Mouse (Mus musculus): ENCODE data around the gene BC049352. TPM values are rescaled to one million over a fixed set of nuclear protein-coding genes. Genes with fewer than 3 reads are reported as not detected.

Gene BC049352
- polyA plus RNA-seq, 1 experiment from 2014 or later = not detected

DNA sequence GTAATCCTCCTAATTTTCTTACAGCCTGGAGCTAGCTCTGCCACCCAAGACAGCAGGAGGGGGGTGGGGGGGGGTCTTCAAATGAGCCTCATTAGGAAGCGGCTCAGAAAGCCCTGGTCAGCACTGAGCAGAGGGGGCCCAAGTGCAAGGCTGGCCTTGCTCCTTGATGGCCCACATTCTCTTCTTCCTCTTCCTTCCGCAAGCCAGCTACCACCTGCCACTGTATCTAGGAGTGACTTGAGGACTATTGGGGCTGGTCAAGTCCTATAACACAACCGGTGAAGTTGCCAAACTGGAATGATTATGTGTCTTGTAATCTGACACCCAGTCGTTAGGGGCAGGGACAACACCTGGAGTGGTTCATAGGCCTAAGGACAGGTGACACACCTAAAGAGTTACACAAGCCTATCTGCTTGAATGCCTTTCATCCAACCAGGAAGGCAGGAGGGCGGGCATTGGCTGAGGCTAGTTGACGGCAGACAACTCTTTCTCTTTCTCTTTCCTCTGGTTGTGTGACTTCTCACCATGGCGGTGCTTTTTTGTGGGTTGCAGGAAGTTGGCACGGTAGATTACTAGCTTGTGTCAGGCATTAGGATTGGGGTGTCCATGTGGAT is 22.1 kb downstream of the BC049352 start, which contains the start of gene Tmprss4:
Tmprss4 (minus strand) TSS at position 296 of the 614 bp plus-strand sequence.
- no peak within 1 kb of the TSS for H3K4me2 ChIP-seq
- no peak for ATAC-seq (ENCODE audit: low FRiP score)
- no peaks in the 10 kb centered on the region for H3K9me3 ChIP-seq (ENCODE audit: control insufficient read depth, low read length)
- WGBS = 79% methylated on average over 8 of the region's 8 CpGs
- no peaks in the 10 kb centered on the region for H3K27me3 ChIP-seq (ENCODE audit: control insufficient read depth, insufficient read depth, low read length)
- H3K27ac ChIP-seq (ENCODE audit: low read depth, low read length) = no peak within 1 kb of the TSS
- DNase-seq (ENCODE audit: low spot score, missing footprints) = peak; percentile 54
- no peaks in the 10 kb centered on the region for H3K36me3 ChIP-seq (ENCODE audit: control insufficient read depth, insufficient read depth, low read length)
- no peak within 1 kb of the TSS for H3K9ac ChIP-seq (ENCODE audit: low read length)
- no peaks in the 10 kb centered on the region for H3K4me1 ChIP-seq (ENCODE audit: control insufficient read depth, insufficient read depth, low read length)
- no peak within 1 kb of the TSS for H3K4me3 ChIP-seq (ENCODE audit: low read depth, low read length)

DNA sequence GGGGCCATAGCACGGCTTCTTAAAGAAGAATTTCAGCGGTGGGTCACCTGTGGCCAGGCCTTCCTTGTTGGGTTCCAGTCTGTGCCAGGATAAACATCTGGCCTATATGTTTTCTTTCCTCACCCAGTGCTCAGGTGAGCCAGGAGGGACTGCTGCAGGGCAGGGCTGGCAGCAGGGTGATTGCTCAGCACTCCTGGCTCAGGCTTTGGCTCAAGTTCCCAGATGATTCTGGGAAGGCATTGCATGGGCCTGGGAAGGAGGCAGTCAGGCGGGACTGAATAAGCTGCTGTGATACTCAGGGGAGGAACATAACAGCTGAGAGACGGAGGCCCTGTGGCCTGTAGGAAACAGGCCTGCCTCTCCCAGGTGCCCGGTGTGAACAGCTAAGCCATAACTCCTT is 23.3 kb downstream of the BC049352 start:
- no peak for ATAC-seq (ENCODE audit: low FRiP score)
- Histone ChIP-seq H3K27me3 (ENCODE audit: control insufficient read depth, insufficient read depth, low read length) (no peaks in the 10 kb centered on the region), H3K36me3 (ENCODE audit: control insufficient read depth, insufficient read depth, low read length) (no peaks in the 10 kb centered on the region), H3K4me1 (ENCODE audit: control insufficient read depth, insufficient read depth, low read length) (no peaks in the 10 kb centered on the region), H3K9ac (ENCODE audit: low read length) (no peak overlapping the region), H3K9me3 (ENCODE audit: control insufficient read depth, low read length) (no peaks in the 10 kb centered on the region), H3K4me3 (ENCODE audit: low read depth, low read length) (no peak overlapping the region), H3K4me2 (no peak overlapping the region), H3K27ac (ENCODE audit: low read depth, low read length) (no peak overlapping the region)
- 73% methylated on average over 5 of the region's 5 CpGs for WGBS
- DNase-seq (ENCODE audit: low spot score, missing footprints) = peak; percentile 57

DNA sequence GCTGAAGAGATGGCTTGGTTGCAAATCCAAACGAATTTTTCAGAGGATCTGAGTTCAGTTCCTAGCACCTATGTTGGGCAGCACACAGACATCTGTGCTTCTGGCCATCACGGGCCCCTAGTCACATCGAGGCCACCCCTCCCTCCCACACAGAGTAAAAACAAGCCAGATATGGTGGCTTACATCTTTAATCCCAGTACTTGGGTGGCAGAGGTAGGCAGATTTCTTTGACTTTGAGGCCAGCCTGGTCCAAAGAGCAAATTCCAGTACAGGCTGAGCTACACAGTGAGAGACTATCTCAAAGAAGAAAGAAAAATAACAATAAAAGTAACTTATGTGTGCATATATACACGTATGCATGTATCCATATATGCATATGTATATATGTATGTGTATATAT is 24.3 kb downstream of the BC049352 start:
- Histone ChIP-seq H3K27me3 (ENCODE audit: control insufficient read depth, insufficient read depth, low read length) (no peaks in the 10 kb centered on the region), H3K4me2 (no peak overlapping the region), H3K9ac (ENCODE audit: low read length) (no peak overlapping the region), H3K4me1 (ENCODE audit: control insufficient read depth, insufficient read depth, low read length) (no peaks in the 10 kb centered on the region), H3K4me3 (ENCODE audit: low read depth, low read length) (no peak overlapping the region), H3K36me3 (ENCODE audit: control insufficient read depth, insufficient read depth, low read length) (no peaks in the 10 kb centered on the region), H3K27ac (ENCODE audit: low read depth, low read length) (no peak overlapping the region), H3K9me3 (ENCODE audit: control insufficient read depth, low read length) (no peaks in the 10 kb centered on the region)
- DNase-seq (ENCODE audit: low spot score, missing footprints) = peak; percentile 68
- no peak for ATAC-seq (ENCODE audit: low FRiP score)
- 75% methylated on average over 4 of the region's 4 CpGs for WGBS

DNA sequence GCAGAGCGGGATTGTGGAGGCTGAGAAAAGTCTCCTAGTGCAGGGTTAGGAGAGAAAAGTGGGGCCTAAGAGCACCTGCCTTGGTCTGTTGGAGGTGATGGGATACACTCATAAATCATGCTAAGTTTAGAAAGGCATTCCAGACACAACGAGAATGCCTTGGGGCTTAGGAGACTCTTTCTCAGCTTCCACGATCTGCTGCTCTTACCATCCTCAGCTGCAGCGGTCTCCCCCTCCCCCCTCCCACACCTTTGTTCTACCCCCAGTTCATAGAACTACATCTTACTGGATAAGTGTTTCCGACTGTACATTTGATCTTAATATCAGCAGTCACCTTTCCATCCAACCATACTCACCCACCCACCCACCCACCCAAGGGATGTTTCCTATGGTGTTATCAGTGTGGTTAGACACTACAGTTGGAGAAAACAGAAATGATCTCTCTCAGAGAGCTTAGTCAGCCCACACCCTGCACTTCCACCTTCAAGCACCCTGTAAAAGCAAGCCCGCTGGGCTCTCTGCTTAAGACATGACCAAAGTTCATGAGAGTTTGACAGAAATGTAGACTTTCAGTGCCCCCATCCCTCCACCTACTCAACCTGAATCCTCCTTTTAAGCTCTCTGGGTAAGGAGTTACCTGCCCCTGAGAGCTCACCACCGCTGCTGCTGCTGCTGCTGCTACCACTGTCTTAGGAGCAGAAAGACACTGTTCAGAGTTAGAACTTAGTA is 25.4 kb downstream of the BC049352 start:
- WGBS = 90% methylated on average over 7 of the region's 7 CpGs
- Histone ChIP-seq H3K9ac (ENCODE audit: low read length) (no peak overlapping the region), H3K4me2 (no peak overlapping the region), H3K36me3 (ENCODE audit: control insufficient read depth, insufficient read depth, low read length) (no peaks in the 10 kb centered on the region), H3K27ac (ENCODE audit: low read depth, low read length) (no peak overlapping the region), H3K4me1 (ENCODE audit: control insufficient read depth, insufficient read depth, low read length) (no peaks in the 10 kb centered on the region), H3K27me3 (ENCODE audit: control insufficient read depth, insufficient read depth, low read length) (no peaks in the 10 kb centered on the region), H3K9me3 (ENCODE audit: control insufficient read depth, low read length) (no peaks in the 10 kb centered on the region), H3K4me3 (ENCODE audit: low read depth, low read length) (no peak overlapping the region)
- ATAC-seq (ENCODE audit: low FRiP score) (no peak), DNase-seq (ENCODE audit: low spot score, missing footprints) (peak; percentile 66)

DNA sequence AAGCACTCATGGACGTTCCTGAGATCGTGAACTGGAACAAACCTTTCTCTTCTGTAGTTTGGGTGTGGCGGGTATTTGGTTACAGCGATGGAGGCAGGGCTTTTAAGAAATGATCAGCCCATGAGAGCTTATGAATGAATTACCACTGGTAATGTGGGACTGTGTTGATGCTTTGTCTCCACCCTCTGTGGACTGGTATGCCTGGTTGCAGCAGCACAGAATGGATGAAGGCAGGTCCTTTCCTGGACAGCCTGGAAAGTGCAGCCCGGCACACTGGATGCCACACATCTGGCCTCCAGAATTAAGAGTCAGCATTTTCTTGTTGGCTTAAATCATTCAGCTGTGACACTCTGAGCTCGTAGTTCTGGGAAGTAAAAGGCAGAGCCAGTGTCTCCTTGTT is 30.2 kb downstream of the BC049352 start:
- no peak for ATAC-seq (ENCODE audit: low FRiP score)
- no peak overlapping the region for H3K27ac ChIP-seq (ENCODE audit: low read depth, low read length)
- peak; percentile 31 for DNase-seq (ENCODE audit: low spot score, missing footprints)
- H3K4me2 ChIP-seq = no peak overlapping the region
- no peaks in the 10 kb centered on the region for H3K4me1 ChIP-seq (ENCODE audit: control insufficient read depth, insufficient read depth, low read length)
- no peak overlapping the region for H3K4me3 ChIP-seq (ENCODE audit: low read depth, low read length)
- H3K27me3 ChIP-seq (ENCODE audit: control insufficient read depth, insufficient read depth, low read length) = no peaks in the 10 kb centered on the region
- no peaks in the 10 kb centered on the region for H3K36me3 ChIP-seq (ENCODE audit: control insufficient read depth, insufficient read depth, low read length)
- 73% methylated on average over 6 of the region's 6 CpGs for WGBS
- H3K9ac ChIP-seq (ENCODE audit: low read length) = no peak overlapping the region
- no peaks in the 10 kb centered on the region for H3K9me3 ChIP-seq (ENCODE audit: control insufficient read depth, low read length)

DNA sequence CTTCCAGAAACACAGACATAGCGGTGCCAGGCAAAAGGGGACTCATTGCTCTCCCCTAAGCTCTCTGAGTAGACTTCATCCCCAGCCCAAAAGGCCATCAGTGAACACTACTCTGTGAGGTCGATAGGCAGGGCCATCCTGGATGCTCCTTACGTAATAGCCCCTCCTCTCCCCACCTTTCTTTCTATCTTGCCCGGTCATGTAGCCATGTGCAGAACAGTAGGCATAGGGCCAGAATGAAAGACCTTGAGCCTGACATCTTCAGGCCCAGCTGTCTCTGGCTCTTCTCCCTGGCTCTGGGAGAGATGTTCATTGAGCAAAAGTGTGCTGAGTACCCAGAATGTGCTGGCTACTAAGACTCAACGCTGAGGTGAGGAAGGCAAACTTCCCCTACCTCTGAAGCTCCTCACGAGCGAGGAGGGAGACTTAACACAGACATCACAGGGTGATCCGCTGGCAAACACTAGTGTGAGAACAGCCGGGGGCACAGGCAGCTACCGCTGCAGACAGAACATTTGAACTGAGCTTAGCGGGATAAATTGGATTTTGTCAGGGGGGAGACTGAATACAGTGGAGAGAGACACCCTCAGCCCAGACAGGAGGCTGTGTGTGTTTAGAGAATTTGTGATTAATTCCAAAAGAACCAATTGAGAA is 33.8 kb downstream of the BC049352 start:
- no peak overlapping the region for H3K9ac ChIP-seq (ENCODE audit: low read length)
- no peak overlapping the region for H3K27ac ChIP-seq (ENCODE audit: low read depth, low read length)
- H3K4me1 ChIP-seq (ENCODE audit: control insufficient read depth, insufficient read depth, low read length) = no peaks in the 10 kb centered on the region
- no peaks in the 10 kb centered on the region for H3K27me3 ChIP-seq (ENCODE audit: control insufficient read depth, insufficient read depth, low read length)
- DNase-seq (ENCODE audit: low spot score, missing footprints) = peak; percentile 69
- 67% methylated on average over 11 of the region's 11 CpGs for WGBS
- H3K4me3 ChIP-seq (ENCODE audit: low read depth, low read length) = no peak overlapping the region
- H3K9me3 ChIP-seq (ENCODE audit: control insufficient read depth, low read length) = no peaks in the 10 kb centered on the region
- no peak overlapping the region for H3K4me2 ChIP-seq
- H3K36me3 ChIP-seq (ENCODE audit: control insufficient read depth, insufficient read depth, low read length) = no peaks in the 10 kb centered on the region
- no peak for ATAC-seq (ENCODE audit: low FRiP score)

DNA sequence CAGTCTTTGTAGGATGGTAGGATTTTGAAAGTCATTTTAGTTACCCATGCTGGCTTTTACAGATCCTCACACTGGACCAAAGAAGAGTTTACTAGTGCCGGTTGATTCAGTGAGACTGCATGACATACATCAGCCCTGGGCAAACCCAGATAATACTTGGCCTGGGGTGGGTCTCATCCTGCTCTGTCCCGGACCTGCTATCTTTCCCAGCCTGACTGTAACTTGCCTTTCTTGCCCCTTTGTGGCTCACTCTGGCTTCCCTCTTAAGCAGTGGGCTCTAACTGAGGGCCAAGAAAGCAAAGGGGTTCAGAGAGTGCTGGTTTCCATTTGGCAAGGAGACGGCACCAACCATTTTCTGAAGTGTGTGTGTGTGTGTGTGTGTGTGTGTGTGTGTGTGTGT is 37.8 kb downstream of the BC049352 start:
- H3K9me3 ChIP-seq (ENCODE audit: control insufficient read depth, low read length) = no peaks in the 10 kb centered on the region
- H3K4me2 ChIP-seq = no peak overlapping the region
- no peak overlapping the region for H3K27ac ChIP-seq (ENCODE audit: low read depth, low read length)
- H3K9ac ChIP-seq (ENCODE audit: low read length) = no peak overlapping the region
- H3K36me3 ChIP-seq (ENCODE audit: control insufficient read depth, insufficient read depth, low read length) = no peaks in the 10 kb centered on the region
- no peak overlapping the region for H3K4me3 ChIP-seq (ENCODE audit: low read depth, low read length)
- DNase-seq (ENCODE audit: low spot score, missing footprints) = peak; percentile 59
- WGBS = 74% methylated on average over 3 of the region's 3 CpGs
- H3K4me1 ChIP-seq (ENCODE audit: control insufficient read depth, insufficient read depth, low read length) = no peaks in the 10 kb centered on the region
- ATAC-seq (ENCODE audit: low FRiP score) = no peak
- no peaks in the 10 kb centered on the region for H3K27me3 ChIP-seq (ENCODE audit: control insufficient read depth, insufficient read depth, low read length)

DNA sequence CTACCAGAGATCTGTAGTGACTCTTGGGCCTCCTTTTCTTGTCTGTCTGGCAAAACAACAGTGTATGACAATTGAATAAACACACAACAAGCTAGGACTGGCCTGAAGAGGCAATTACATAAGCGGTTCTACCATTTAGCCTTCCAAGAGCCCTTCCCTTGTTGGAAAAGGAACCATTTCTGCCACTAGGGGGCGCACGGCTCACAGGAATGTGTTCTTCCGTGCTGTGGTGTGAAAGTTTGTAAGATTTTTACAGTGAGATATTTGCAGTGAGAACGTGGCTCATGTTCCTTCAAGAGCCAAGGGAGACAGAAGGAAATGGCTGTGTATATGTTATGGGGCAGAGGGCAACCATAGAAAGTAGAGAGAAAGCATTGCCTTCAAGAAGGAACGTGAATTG is 39.8 kb downstream of the BC049352 start:
- Histone ChIP-seq H3K36me3 (ENCODE audit: control insufficient read depth, insufficient read depth, low read length) (no peaks in the 10 kb centered on the region), H3K27ac (ENCODE audit: low read depth, low read length) (no peak overlapping the region), H3K9ac (ENCODE audit: low read length) (no peak overlapping the region), H3K27me3 (ENCODE audit: control insufficient read depth, insufficient read depth, low read length) (no peaks in the 10 kb centered on the region), H3K4me3 (ENCODE audit: low read depth, low read length) (no peak overlapping the region), H3K4me2 (no peak overlapping the region), H3K4me1 (ENCODE audit: control insufficient read depth, insufficient read depth, low read length) (no peaks in the 10 kb centered on the region), H3K9me3 (ENCODE audit: control insufficient read depth, low read length) (no peaks in the 10 kb centered on the region)
- DNase-seq (ENCODE audit: low spot score, missing footprints) (peak; percentile 99), ATAC-seq (ENCODE audit: low FRiP score) (no peak)
- 20% methylated on average over 6 of the region's 6 CpGs for WGBS

DNA sequence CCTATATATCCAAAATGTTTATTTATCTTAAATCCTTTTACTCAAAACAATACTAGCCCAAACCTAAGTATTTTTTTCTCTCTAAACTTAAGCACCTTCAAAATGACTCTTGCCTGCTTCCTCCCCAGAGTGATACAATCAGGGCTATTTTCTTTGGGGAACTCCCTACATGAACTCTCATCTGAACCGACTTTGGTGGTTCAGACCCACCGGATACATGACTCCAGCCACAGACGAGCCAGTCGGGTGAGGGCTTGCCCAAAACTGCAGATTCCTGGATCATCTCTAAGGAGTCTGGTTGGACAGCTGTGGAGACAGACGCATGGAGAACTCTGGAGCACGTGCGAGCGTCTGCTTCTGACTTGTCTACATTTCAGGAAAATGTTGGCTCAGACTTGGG is 47.6 kb downstream of the BC049352 start:
- ATAC-seq (ENCODE audit: low FRiP score) = no peak
- 87% methylated on average over 8 of the region's 8 CpGs for WGBS
- H3K36me3 ChIP-seq (ENCODE audit: control insufficient read depth, insufficient read depth, low read length) = no peaks in the 10 kb centered on the region
- H3K4me1 ChIP-seq (ENCODE audit: control insufficient read depth, insufficient read depth, low read length) = no peaks in the 10 kb centered on the region
- no peaks in the 10 kb centered on the region for H3K27me3 ChIP-seq (ENCODE audit: control insufficient read depth, insufficient read depth, low read length)
- no peak overlapping the region for H3K4me3 ChIP-seq (ENCODE audit: low read depth, low read length)
- H3K9me3 ChIP-seq (ENCODE audit: control insufficient read depth, low read length) = no peaks in the 10 kb centered on the region
- no peak overlapping the region for H3K27ac ChIP-seq (ENCODE audit: low read depth, low read length)
- no peak overlapping the region for H3K4me2 ChIP-seq
- no peak overlapping the region for H3K9ac ChIP-seq (ENCODE audit: low read length)
- DNase-seq (ENCODE audit: low spot score, missing footprints) = no peak

Data from midbrain, embryonic 11.5 days (tissue).